10 mouse cellular contexts compared by ENCODE assay signal in the genomic region with DNA sequence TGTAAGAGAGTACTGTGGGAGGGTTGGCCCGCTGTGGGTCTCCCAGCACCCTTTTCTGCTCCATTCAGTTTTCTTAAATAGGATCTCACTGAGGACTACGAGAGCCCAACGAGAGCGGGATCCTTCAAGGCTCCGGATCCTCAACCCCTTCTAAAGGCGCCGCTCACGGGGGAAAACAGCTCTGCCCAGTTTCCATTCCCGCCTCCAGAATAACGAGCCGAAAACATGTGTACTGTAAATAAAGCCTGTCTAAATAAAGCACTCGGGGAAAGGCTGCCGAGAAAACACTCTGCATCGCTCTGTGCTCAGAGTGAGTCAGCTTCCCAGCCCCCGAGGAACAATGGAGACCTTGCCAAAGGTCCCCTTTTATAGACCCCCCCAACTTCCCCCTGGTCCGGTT.
DNase-seq lines count a peak whose midpoint lies in the region; ATAC-seq lines count a peak whose summit lies in the region.
"Had no signal": no experiment of that assay in that cellular context is flagged by ENCODE, and none has a peak within 500 bp of the region (broad histone marks: within the 10 kb centered on the region; RNA-seq: fewer than 3 reads in every experiment).

No protein-coding gene starts in this region.

- peaks cover 100% of the 10 kb centered on the region for H3K27me3 ChIP-seq in forebrain, embryonic 10.5 days (ENCODE audit: poor library complexity, severe bottlenecking)
- H3K27me3 ChIP-seq in forebrain, embryonic 11.5 days (ENCODE audit: control insufficient read depth, insufficient read depth, low read length) = peaks cover 64% of the 10 kb centered on the region
- peaks cover 62% of the 10 kb centered on the region for H3K27me3 ChIP-seq in megakaryocyte, embryonic 14.5 days (replicated peaks)
- peaks cover 68% of the 10 kb centered on the region for H3K27me3 ChIP-seq in limb, embryonic 11.5 days (ENCODE audit: control insufficient read depth, insufficient read depth, low read length)

- H3K27ac ChIP-seq in forebrain, embryonic 10.5 days = peak overlapping the region; percentile 93
- no peak overlapping the region for H3K27ac ChIP-seq in forebrain, embryonic 11.5 days (ENCODE audit: low read depth, low read length)
- no peak overlapping the region for H3K27ac ChIP-seq in limb, embryonic 11.5 days (replicated peaks; ENCODE audit: low read depth, low read length)
- H3K27ac ChIP-seq: limb, embryonic 15.5 days had no signal

- H3K4me1 ChIP-seq in forebrain, embryonic 10.5 days = peaks cover 95% of the 10 kb centered on the region
- peaks cover 18% of the 10 kb centered on the region for H3K4me1 ChIP-seq in forebrain, embryonic 11.5 days (replicated peaks; ENCODE audit: control insufficient read depth, insufficient read depth, low read length)
- H3K4me1 ChIP-seq in megakaryocyte, embryonic 14.5 days = peaks cover 70% of the 10 kb centered on the region
- H3K4me1 ChIP-seq in limb, embryonic 11.5 days (ENCODE audit: control insufficient read depth, insufficient read depth, low read length) = peaks cover 54% of the 10 kb centered on the region

- H3K4me3 ChIP-seq in forebrain, embryonic 10.5 days = no peak overlapping the region
- no peak overlapping the region for H3K4me3 ChIP-seq in forebrain, embryonic 11.5 days (ENCODE audit: low read depth, low read length)
- peak overlapping the region; percentile 92 for H3K4me3 ChIP-seq in megakaryocyte, embryonic 14.5 days (replicated peaks)
- H3K4me3 ChIP-seq in limb, embryonic 11.5 days (ENCODE audit: low read depth, low read length) = no peak overlapping the region
- H3K4me3 ChIP-seq: limb, embryonic 15.5 days had no signal

- H3K9me3 ChIP-seq in forebrain, embryonic 10.5 days = no peaks in the 10 kb centered on the region
- no peaks in the 10 kb centered on the region for H3K9me3 ChIP-seq in forebrain, embryonic 11.5 days (ENCODE audit: control insufficient read depth, low read length)
- 0 out of 2 replicates have a peak, but pooled peaks cover 4% of the 10 kb centered on the region for H3K9me3 ChIP-seq in megakaryocyte, embryonic 14.5 days
- no peaks in the 10 kb centered on the region for H3K9me3 ChIP-seq in limb, embryonic 11.5 days (ENCODE audit: control insufficient read depth, low read length)
- H3K9me3 ChIP-seq: limb, embryonic 15.5 days had no signal

- no peak overlapping the region for H3K4me2 ChIP-seq in forebrain, embryonic 11.5 days (ENCODE audit: low read depth, low read length, severe bottlenecking)
- no peak overlapping the region for H3K4me2 ChIP-seq in limb, embryonic 11.5 days (ENCODE audit: low read depth, severe bottlenecking)
- H3K4me2 ChIP-seq: limb, embryonic 15.5 days had no signal

- no peak for ATAC-seq in forebrain, embryonic 11.5 days (replicated peaks; ENCODE audit: low FRiP score)
- no peak for ATAC-seq in megakaryocyte, adult 5-6 weeks (ENCODE audit: poor library complexity, severe bottlenecking)
- ATAC-seq in limb, embryonic 11.5 days (ENCODE audit: insufficient number of reproducible peaks, low FRiP score, low TSS enrichment, low read depth) = no peak

- no peak for DNase-seq in forebrain, embryonic 10.5 days (ENCODE audit: extremely low spot score, low spot score)
- no peak for DNase-seq in forebrain, embryonic 11.5 days (ENCODE audit: low spot score)
- peak; percentile 26 for DNase-seq in limb, embryonic 11.5 days (ENCODE audit: low spot score)
- DNase-seq in lung, postnatal 4 days = peak; percentile 28 to 49
- DNase-seq in ovary, postnatal 36 days (ENCODE audit: low spot score) = no peak
- DNase-seq in adrenal gland, adult 2 months = no peak
- DNase-seq: gastrocnemius, postnatal 25 days had no signal

- H3K9ac ChIP-seq in forebrain, embryonic 11.5 days (ENCODE audit: low read length) = no peak overlapping the region; the same call in 1 of the 2 replicates
- no peak overlapping the region for H3K9ac ChIP-seq in limb, embryonic 11.5 days (ENCODE audit: low read length)
- H3K9ac ChIP-seq: limb, embryonic 15.5 days had no signal

- WGBS in forebrain, embryonic 10.5 days = 8% methylated on average over 16 of the region's 16 CpGs
- 10% methylated on average over 16 of the region's 16 CpGs for WGBS in forebrain, embryonic 11.5 days
- 7% methylated on average over 16 of the region's 16 CpGs for WGBS in limb, embryonic 11.5 days

- no peaks in the 10 kb centered on the region for H3K36me3 ChIP-seq in forebrain, embryonic 10.5 days (replicated peaks)
- H3K36me3 ChIP-seq in forebrain, embryonic 11.5 days (ENCODE audit: control insufficient read depth, insufficient read depth, low read length) = no peaks in the 10 kb centered on the region
- no peaks in the 10 kb centered on the region for H3K36me3 ChIP-seq in megakaryocyte, embryonic 14.5 days (replicated peaks; ENCODE audit: low read length)
- H3K36me3 ChIP-seq in limb, embryonic 11.5 days (ENCODE audit: control insufficient read depth, insufficient read depth, low read length) = no peaks in the 10 kb centered on the region
- H3K36me3 ChIP-seq: limb, embryonic 15.5 days had no signal

Comparison
In these comparisons a context has a peak if more than half of its experiments do, and no peak if none do; other contexts are left out.
1. DNase-seq: peak in limb, embryonic 11.5 days (single experiment) and lung, postnatal 4 days (2 of 2); none in forebrain, embryonic 10.5 days (single experiment), forebrain, embryonic 11.5 days (single experiment), ovary, postnatal 36 days (single experiment) and adrenal gland, adult 2 months (single experiment).